Mouse (Mus musculus) layer of hippocampus, adult 6 months (tissue): ENCODE results near the gene Olfr301. TPM values are rescaled to one million over a fixed set of nuclear protein-coding genes. Genes with fewer than 3 reads are reported as not detected.

Source experiments
- long read RNA-seq, 2 experiments: library from polyadenylated mRNA; unstranded; transcript quantifications; one replicate each; pipeline ENCODE4 v2.0.0; 2019 to 2020
- polyA plus RNA-seq: library from polyadenylated mRNA; unstranded; fragments of <200 nt; fragmentation: Nextera tagmentation; gene quantifications from 2 replicates; pipeline ENCODE4 v1.2.3, GENCODE M21; 2021

Gene Olfr301
- polyA plus RNA-seq, result not detected in 2 replicates
- long read RNA-seq, experiment 1, result 0 reads
- long read RNA-seq, experiment 2, result 0 reads

DNA sequence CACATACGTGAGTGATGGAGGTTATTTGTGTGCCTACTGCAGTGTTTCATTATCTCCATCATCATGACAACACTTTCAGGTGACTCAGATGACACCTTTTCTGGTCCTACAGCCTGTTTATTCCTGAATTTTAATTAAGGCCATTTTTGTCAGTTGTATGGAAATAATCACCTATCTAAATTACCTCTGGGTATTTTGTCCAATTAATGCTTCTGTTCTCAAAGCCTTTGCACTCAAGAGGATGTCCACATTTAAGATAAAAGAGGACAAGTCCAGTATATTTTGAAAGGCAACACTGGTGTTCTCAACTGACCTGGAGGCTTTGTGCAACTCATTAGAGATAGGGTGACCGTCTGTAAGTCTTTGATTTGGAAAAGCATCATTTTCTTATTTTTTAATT, at the start of gene Olfr301:
Gene Olfr301 (plus strand): TSS at position 301 of the 400 bp plus-strand sequence.

DNA sequence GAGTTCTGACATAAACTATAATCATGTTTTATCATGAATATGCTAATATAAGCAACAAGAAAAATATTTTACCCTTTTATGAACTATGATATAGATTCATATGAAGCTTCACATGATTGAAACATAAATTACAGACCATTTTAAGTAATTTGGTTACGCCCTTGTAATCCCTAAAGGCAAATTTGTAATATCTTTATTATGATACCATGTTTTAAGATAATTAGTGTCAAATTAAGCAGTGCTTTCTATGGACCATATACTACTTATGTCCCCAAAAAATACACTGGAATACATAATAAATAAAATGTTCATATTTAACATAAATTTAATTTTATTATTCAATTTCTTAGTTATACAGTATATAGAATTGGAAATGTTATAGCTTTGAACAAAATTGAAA, 36.8 kb upstream of the Olfr301 start, which contains the start of gene Olfr305:
Gene Olfr305 (minus strand): TSS at position 101 of the 400 bp plus-strand sequence.

DNA sequence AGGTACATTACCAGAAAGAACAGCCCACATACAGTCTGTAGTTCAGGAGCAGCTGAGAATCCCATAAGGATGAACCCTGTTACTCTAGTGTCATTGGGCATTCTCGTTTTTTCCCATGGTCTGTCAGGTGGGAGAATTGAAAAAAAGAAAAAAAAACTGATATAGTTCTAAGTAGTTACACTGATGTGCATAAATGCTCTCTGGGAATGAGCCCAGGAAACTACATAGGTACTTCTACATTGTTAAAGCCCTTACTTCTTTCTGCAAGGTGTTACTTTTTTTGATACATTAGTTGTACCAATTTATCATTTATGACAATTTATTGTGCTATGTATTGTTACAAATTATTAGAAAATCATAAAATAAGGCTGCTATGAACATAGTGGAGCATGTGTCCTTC, 17.1 kb upstream of the Olfr301 start, which contains the start of gene Olfr304:
Gene Olfr304 (minus strand): TSS at position 101 of the 400 bp plus-strand sequence.

DNA sequence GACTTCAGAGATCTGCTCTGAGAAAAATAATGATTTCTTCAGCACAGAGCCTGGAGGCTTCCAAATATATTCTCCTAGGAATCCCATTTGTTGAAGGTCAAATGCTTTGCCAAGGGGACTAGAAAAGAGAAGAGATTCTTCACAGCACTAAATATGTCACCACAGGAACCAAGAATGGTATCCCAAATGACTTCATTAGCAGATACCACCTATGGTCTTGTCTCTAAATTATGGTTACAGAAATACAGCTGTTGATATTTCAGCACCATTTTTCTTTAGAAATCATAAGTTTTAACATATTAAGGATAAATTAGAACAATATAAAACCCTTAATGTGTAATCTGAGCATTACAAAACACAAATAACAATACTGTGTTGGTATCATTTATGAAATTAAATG, 6.0 kb upstream of the Olfr301 start, which contains the start of gene Olfr303:
Gene Olfr303 (minus strand): TSS at position 101 of the 400 bp plus-strand sequence.

DNA sequence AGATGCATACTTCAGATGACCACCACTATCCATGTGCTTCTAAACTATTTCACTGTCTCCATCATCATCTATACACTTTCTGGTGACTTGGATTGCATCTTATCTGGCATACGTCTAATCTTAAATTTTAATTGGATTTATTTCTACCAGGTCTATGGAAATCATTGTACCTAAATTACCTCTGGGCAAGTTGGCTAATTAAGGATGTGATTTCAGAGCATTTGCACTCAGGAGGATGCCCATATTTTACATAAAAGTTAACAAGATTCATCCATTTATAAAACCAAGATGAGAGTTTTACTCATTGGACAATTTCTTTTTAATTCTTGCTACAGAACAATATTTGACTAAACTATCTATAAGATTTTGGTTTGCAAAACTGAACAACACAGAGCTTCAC, 56.0 kb downstream of the Olfr301 start, which contains the start of gene Olfr299:
Gene Olfr299 (plus strand): TSS at position 301 of the 400 bp plus-strand sequence.

Other genes starting within 250 kb of the Olfr301 start
- gene Vmn2r75, start 232.1 kb upstream of the Olfr301 start, polyA plus RNA-seq, result not detected in 2 replicates
- gene Vmn2r76, start 157.5 kb upstream of the Olfr301 start, polyA plus RNA-seq, result not detected in 2 replicates
- not detected in 2 replicates for gene Olfr310, start 126.7 kb upstream of the Olfr301 start, polyA plus RNA-seq
- not detected in 2 replicates for gene Olfr309, start 90.1 kb upstream of the Olfr301 start, polyA plus RNA-seq
- not detected in 2 replicates for gene Olfr308, start 78.2 kb upstream of the Olfr301 start, polyA plus RNA-seq
- gene Olfr307, start 66.3 kb upstream of the Olfr301 start, polyA plus RNA-seq, result not detected in 2 replicates
- gene Olfr305, start 36.9 kb upstream of the Olfr301 start, polyA plus RNA-seq, result not detected in 2 replicates
- gene Olfr304, start 17.2 kb upstream of the Olfr301 start, polyA plus RNA-seq, result not detected in 2 replicates
- not detected in 2 replicates for gene Olfr303, start 6.1 kb upstream of the Olfr301 start, polyA plus RNA-seq
- gene Olfr299, start 56.1 kb downstream of the Olfr301 start, polyA plus RNA-seq, result not detected in 2 replicates
- not detected in 2 replicates for gene Olfr298, start 88.6 kb downstream of the Olfr301 start, polyA plus RNA-seq
- not detected in 2 replicates for gene Olfr297, start 116.1 kb downstream of the Olfr301 start, polyA plus RNA-seq
- gene Olfr295, start 180.0 kb downstream of the Olfr301 start, polyA plus RNA-seq, result not detected in 2 replicates
- not detected in 2 replicates for gene Olfr294, start 212.8 kb downstream of the Olfr301 start, polyA plus RNA-seq
- not detected in 2 replicates for gene Olfr293, start 245.2 kb downstream of the Olfr301 start, polyA plus RNA-seq